Mouse (Mus musculus): ENCODE data around the gene Blcap. TPM values are rescaled to one million over a fixed set of nuclear protein-coding genes. Genes with fewer than 3 reads are reported as not detected.
A peak's percentile ranks its signal among the peaks of the same experiment; 100 is the strongest.

Gene Blcap
- polyA plus RNA-seq, 1 experiment from 2014 or later, result 54.3 TPM

GRCm38 (mm10) chr2:157537118-157537517, 34.0 kb downstream of the Blcap start:
- Histone ChIP-seq H3K27ac (no peak overlapping the region), H3K4me1 (peaks cover 27% of the 10 kb centered on the region), H3K27me3 (no peaks in the 10 kb centered on the region), H3K9ac (no peak overlapping the region), H3K4me3 (no peak overlapping the region), H3K9me3 (no peaks in the 10 kb centered on the region), H3K4me2 (no peak overlapping the region), H3K36me3 (no peaks in the 10 kb centered on the region)
- ATAC-seq (ENCODE audit: insufficient number of reproducible peaks, low FRiP score, low TSS enrichment, low read depth), result no peak
- WGBS, result 25% methylated on average over 7 of the region's 7 CpGs

GRCm38 (mm10) chr2:157536476-157537081, 34.5 kb downstream of the Blcap start:
- Histone ChIP-seq H3K4me2 (no peak overlapping the region), H3K27me3 (no peaks in the 10 kb centered on the region), H3K27ac (no peak overlapping the region), H3K36me3 (no peaks in the 10 kb centered on the region), H3K4me1 (peaks cover 32% of the 10 kb centered on the region), H3K9me3 (no peaks in the 10 kb centered on the region), H3K4me3 (no peak overlapping the region), H3K9ac (no peak overlapping the region)
- 36% methylated on average over 7 of the region's 7 CpGs for WGBS
- ATAC-seq (ENCODE audit: insufficient number of reproducible peaks, low FRiP score, low TSS enrichment, low read depth), result no peak

- WGBS, result 79% methylated on average over 4 of the region's 4 CpGs
- H3K27me3 ChIP-seq, result no peaks in the 10 kb centered on the region
- no peak overlapping the region for H3K27ac ChIP-seq
- no peaks in the 10 kb centered on the region for H3K9me3 ChIP-seq
- H3K4me2 ChIP-seq, result no peak overlapping the region
- no peak overlapping the region for H3K9ac ChIP-seq
- H3K4me1 ChIP-seq, result peaks cover 22% of the 10 kb centered on the region
- ATAC-seq (ENCODE audit: insufficient number of reproducible peaks, low FRiP score, low TSS enrichment, low read depth), result no peak
- H3K36me3 ChIP-seq, result no peaks in the 10 kb centered on the region
- no peak overlapping the region for H3K4me3 ChIP-seq
These were observed 36.9 kb downstream of the Blcap start for GRCm38 (mm10) chr2:157534163-157534562.

DNA sequence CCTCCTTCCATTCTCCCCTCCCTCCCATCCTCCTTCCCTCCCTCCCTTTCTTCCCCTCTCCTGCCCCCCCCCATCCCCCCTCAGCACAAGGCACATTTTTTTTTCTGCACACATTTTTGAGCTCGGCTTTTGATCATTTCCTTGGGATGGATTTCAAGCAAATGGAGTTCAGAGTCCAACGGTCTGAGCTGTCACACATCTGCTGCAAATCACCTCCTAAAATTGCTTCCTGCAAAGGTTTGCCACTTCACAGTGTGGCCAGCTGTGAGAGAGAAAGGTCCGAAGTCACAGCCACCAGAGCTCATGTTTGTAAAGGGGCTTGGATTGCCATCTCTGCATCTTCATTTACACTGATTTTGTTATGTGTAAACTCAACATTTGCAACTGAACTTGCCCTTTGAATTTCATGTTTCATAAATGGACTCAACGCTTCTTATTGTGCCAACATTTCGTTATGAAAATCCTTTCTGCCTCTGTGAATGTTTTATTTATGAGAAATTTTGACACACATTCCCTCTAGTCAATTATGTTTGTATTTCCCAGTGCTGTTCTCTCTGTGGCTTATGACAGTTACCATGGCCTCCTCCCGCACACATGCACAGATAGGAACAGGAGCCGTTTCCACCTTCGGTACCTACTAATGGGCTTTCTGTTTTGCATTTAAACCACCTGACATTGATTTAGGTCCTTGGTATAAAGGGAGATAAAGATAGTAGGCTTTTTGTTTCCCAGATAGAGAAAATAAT, 39.2 kb downstream of the Blcap start:
- H3K4me3 ChIP-seq, result no peak overlapping the region
- H3K27ac ChIP-seq, result no peak overlapping the region
- no peak overlapping the region for H3K9ac ChIP-seq
- no peak for ATAC-seq (ENCODE audit: insufficient number of reproducible peaks, low FRiP score, low TSS enrichment, low read depth)
- 31% methylated on average over 8 of the region's 8 CpGs for WGBS
- H3K4me1 ChIP-seq, result peaks cover 18% of the 10 kb centered on the region
- no peaks in the 10 kb centered on the region for H3K9me3 ChIP-seq
- no peaks in the 10 kb centered on the region for H3K27me3 ChIP-seq
- no peaks in the 10 kb centered on the region for H3K36me3 ChIP-seq
- no peak overlapping the region for H3K4me2 ChIP-seq

DNA sequence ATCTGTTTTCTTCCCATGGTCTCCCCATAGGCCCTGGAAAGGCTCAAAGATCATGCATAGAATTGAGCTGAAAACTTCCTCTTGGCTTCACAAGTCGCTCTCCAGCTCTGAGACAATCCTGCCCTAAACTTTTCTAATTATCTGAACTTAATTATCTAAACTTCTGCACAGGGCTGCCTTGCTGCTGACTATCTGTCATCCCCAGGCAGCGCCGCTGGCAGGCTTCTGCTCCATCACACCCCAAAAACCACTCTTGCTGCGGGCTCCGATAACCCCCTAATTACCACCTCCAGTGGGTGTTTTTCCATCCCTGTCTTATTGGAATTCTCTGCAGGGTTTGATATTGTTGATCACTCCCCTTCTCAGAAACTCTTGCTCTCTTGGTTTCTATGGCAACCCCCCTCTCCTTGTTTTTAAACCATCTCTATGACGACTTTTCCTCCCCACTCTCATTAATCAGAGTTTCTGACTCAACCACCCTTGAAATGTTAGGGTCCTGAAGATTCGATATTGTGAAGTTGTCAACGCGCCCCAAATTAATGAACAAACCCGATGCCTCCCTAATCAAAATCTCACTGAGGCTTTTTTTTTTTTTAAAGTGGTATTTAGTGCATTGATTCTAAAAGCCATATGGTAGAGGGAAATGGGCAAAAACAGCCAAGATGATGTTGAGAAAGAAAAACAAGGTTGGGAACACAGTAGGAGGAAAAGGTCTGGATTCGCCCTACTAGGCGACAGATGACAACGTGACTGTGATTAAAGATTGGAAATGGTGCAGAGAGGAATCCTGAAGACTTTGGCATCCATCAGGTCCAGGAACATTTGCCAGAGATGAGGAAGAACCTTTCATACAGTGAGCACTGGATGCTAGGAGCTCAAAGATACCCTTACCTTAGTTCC, 40.8 kb downstream of the Blcap start:
- Histone ChIP-seq H3K4me2 (no peak overlapping the region), H3K4me1 (peaks cover 15% of the 10 kb centered on the region), H3K27me3 (no peaks in the 10 kb centered on the region), H3K4me3 (no peak overlapping the region), H3K9me3 (no peaks in the 10 kb centered on the region), H3K9ac (no peak overlapping the region), H3K27ac (no peak overlapping the region), H3K36me3 (no peaks in the 10 kb centered on the region)
- 59% methylated on average over 13 of the region's 13 CpGs for whole genome bisulfite sequencing
- no peak for ATAC-seq (ENCODE audit: insufficient number of reproducible peaks, low FRiP score, low TSS enrichment, low read depth)

- Histone ChIP-seq H3K36me3 (no peaks in the 10 kb centered on the region), H3K4me3 (no peak overlapping the region), H3K27me3 (no peaks in the 10 kb centered on the region), H3K9ac (no peak overlapping the region), H3K9me3 (no peaks in the 10 kb centered on the region), H3K4me2 (no peak overlapping the region), H3K27ac (no peak overlapping the region), H3K4me1 (peaks cover 9% of the 10 kb centered on the region; the same call in 1 of the 2 replicates)
- 74% methylated on average over 3 of the region's 3 CpGs for WGBS
- ATAC-seq (ENCODE audit: insufficient number of reproducible peaks, low FRiP score, low TSS enrichment, low read depth), result no peak
These were observed 48.5 kb downstream of the Blcap start for GRCm38 (mm10) chr2:157522556-157522955.

GRCm38 (mm10) chr2:157520496-157520895, 50.6 kb downstream of the Blcap start:
- H3K4me2 ChIP-seq, result no peak overlapping the region
- no peaks in the 10 kb centered on the region for H3K9me3 ChIP-seq
- H3K4me3 ChIP-seq, result no peak overlapping the region
- WGBS, result 32% methylated on average over 5 of the region's 5 CpGs
- no peaks in the 10 kb centered on the region for H3K27me3 ChIP-seq
- H3K36me3 ChIP-seq, result no peaks in the 10 kb centered on the region
- no peak for ATAC-seq (ENCODE audit: insufficient number of reproducible peaks, low FRiP score, low TSS enrichment, low read depth)
- H3K27ac ChIP-seq, result no peak overlapping the region
- H3K4me1 ChIP-seq, result peaks cover 6% of the 10 kb centered on the region; the same call in 1 of the 2 replicates
- no peak overlapping the region for H3K9ac ChIP-seq

DNA sequence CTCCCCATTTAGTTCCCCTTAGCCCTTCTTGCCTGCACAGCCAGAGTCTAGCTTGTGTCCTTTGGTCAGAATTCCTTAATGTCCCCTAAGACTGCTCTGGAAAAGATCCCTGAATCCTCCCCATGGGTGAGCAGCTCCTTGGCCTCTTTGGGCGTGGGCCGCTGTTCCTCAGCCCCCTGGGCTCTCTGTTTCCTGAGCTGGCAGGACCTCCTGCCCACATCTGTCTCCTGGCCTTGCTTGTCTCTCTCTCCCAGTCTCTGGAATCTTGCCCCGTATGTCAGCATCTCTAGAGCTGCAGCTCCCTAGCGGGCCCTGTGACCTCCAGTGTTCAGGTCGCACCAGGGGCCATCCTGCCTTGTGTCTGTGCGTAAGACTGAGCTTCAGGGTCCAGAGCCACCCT, 51.6 kb downstream of the Blcap start:
- Histone ChIP-seq H3K4me3 (no peak overlapping the region), H3K9me3 (no peaks in the 10 kb centered on the region), H3K27ac (no peak overlapping the region), H3K4me2 (no peak overlapping the region), H3K27me3 (no peaks in the 10 kb centered on the region), H3K4me1 (peaks cover 7% of the 10 kb centered on the region), H3K36me3 (no peaks in the 10 kb centered on the region), H3K9ac (no peak overlapping the region)
- ATAC-seq (ENCODE audit: insufficient number of reproducible peaks, low FRiP score, low TSS enrichment, low read depth), result no peak
- WGBS, result 70% methylated on average over 6 of the region's 6 CpGs

GRCm38 (mm10) chr2:157518451-157518850, 52.6 kb downstream of the Blcap start:
- Histone ChIP-seq H3K9me3 (no peaks in the 10 kb centered on the region), H3K4me2 (no peak overlapping the region), H3K4me1 (peaks cover 17% of the 10 kb centered on the region), H3K9ac (no peak overlapping the region), H3K27me3 (no peaks in the 10 kb centered on the region), H3K4me3 (no peak overlapping the region), H3K27ac (no peak overlapping the region), H3K36me3 (no peaks in the 10 kb centered on the region)
- 36% methylated on average over 7 of the region's 7 CpGs for WGBS
- ATAC-seq (ENCODE audit: insufficient number of reproducible peaks, low FRiP score, low TSS enrichment, low read depth), result no peak

- no peak overlapping the region for H3K4me3 ChIP-seq
- no peaks in the 10 kb centered on the region for H3K27me3 ChIP-seq
- H3K9ac ChIP-seq, result no peak overlapping the region
- no peak for ATAC-seq (ENCODE audit: insufficient number of reproducible peaks, low FRiP score, low TSS enrichment, low read depth)
- H3K4me1 ChIP-seq, result peaks cover 19% of the 10 kb centered on the region
- WGBS, result 65% methylated on average over 6 of the region's 6 CpGs
- no peaks in the 10 kb centered on the region for H3K9me3 ChIP-seq
- H3K36me3 ChIP-seq, result no peaks in the 10 kb centered on the region
- no peak overlapping the region for H3K4me2 ChIP-seq
- no peak overlapping the region for H3K27ac ChIP-seq
These were observed 53.5 kb downstream of the Blcap start for GRCm38 (mm10) chr2:157517526-157517925.

DNA sequence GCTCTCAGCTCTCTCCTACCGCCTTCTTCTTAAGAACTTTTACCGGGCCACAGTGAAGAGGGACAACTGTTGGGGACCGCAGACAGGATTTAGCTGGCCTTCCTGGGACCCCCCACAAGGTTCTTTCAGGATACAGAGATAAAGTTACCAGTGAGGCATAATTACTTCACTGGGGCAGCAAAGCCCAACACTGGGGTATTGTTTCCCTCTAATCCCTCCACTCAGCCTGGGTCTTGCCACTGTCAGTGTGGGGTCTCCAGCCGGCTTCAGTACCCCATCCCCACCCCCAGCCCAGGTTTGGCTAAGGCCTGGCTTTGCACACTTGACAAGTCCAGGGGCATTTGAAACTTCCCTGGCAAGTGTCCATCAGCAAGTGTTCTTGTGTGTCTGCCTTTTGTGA, 56.7 kb downstream of the Blcap start:
- Histone ChIP-seq H3K4me3 (no peak overlapping the region), H3K4me2 (no peak overlapping the region), H3K9me3 (no peaks in the 10 kb centered on the region), H3K36me3 (no peaks in the 10 kb centered on the region), H3K27me3 (no peaks in the 10 kb centered on the region), H3K27ac (peak overlapping the region; percentile 27; the same call in 1 of the 2 replicates), H3K9ac (no peak overlapping the region), H3K4me1 (peaks cover 16% of the 10 kb centered on the region)
- 0 out of 2 replicates have a peak, but pooled peaks have one; percentile 31 for ATAC-seq (ENCODE audit: insufficient number of reproducible peaks, low FRiP score, low TSS enrichment, low read depth)
- 23% methylated on average over 4 of the region's 4 CpGs for WGBS
